Mouse (Mus musculus) stomach, embryonic 16.5 days (tissue): Measurements from ENCODE around the gene Tspan18. TPM values are rescaled to one million over a fixed set of nuclear protein-coding genes. Genes with fewer than 3 reads are reported as not detected.

Source experiments
- ATAC-seq: fragments of 200-750 bp; cut with Nextera tagmentation; 2 replicates; pipeline ENCODE4 v1.8.0; 2017; ENCODE audit warnings: moderate number of reproducible peaks, moderate TSS enrichment; ENCODE audit not compliant: insufficient read depth, low FRiP score
- H3K27ac ChIP-seq: fragments of 300-500 bp; sonication (generic); 2 replicates; pipeline ENCODE4 v1.5.1; 2014; ENCODE audit warnings: low read length
- H3K27me3 ChIP-seq: fragments of 300-500 bp; sonication (generic); 2 replicates; pipeline ENCODE4 v1.6.1; 2014; ENCODE audit warnings: low read length, control low read depth, mixed read lengths; ENCODE audit not compliant: control insufficient read depth, insufficient read depth
- H3K36me3 ChIP-seq: fragments of 300-500 bp; sonication (generic); 2 replicates; pipeline ENCODE4 v1.6.1; 2014; ENCODE audit warnings: low read length; ENCODE audit not compliant: control insufficient read depth, insufficient read depth
- H3K4me1 ChIP-seq: fragments of 300-500 bp; sonication (generic); 2 replicates; pipeline ENCODE4 v1.6.1; 2014; ENCODE audit warnings: low read length, control low read depth, mixed read lengths; ENCODE audit not compliant: control insufficient read depth, insufficient read depth
- H3K4me2 ChIP-seq: fragments of 300-500 bp; sonication (generic); 2 replicates; pipeline ENCODE4 v1.6.1; 2014; ENCODE audit warnings: low read depth, low read length, mixed read lengths
- H3K4me3 ChIP-seq: fragments of 300-500 bp; sonication (generic); replicated peaks from 2 replicates; pipeline ENCODE4 v1.5.1; 2014; ENCODE audit warnings: mild to moderate bottlenecking, low read length
- H3K9ac ChIP-seq: fragments of 300-500 bp; sonication (generic); 2 replicates; pipeline ENCODE4 v1.6.1; 2014; ENCODE audit warnings: low read length
- H3K9me3 ChIP-seq: fragments of 300-500 bp; sonication (generic); replicated peaks from 2 replicates; pipeline ENCODE4 v1.6.1; 2016; ENCODE audit warnings: low read length, control low read depth; ENCODE audit not compliant: control insufficient read depth
- WGBS: fragments of 180-500 bp; shearing (Covaris S2); extraction: QIAGEN DNeasy Blood & Tissue Kit; methylation state at CpG from one replicate; pipeline ENCODE4 v1.1.7; 2014; 5-methylcytosine and 5-hydroxymethylcytosine counted together
- polyA plus RNA-seq: library from polyadenylated mRNA; unstranded; fragments of >200 nt; fragmentation: Nextera tagmentation; extraction: Ambion mirVana; gene quantifications from 2 replicates; pipeline ENCODE4 v1.2.1, GENCODE M21; 2015

The Tspan18 gene
- polyA plus RNA-seq, 1 experiment from 2014 or later, result 15.3 TPM

DNA sequence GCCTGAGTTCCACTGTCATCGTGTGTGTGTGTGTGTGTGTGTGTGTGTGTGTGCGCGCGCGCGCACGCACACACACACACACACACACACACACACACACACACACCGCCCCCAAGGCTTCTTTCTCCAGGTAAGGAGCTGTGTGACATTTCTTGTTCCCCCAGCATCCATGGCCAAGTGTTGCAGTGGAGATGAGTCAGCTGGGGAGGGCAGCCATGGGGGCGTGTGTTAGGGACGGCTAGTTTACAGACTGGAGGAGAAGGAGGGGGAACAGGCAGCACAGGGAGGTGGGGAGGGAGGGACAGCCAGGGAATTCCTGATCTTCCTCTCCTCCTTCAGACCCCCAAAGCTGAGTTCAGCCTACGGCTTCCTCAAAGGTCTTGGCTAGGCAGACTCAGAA, 151.4 kb downstream of the Tspan18 start:
- WGBS, result 74% methylated on average over 11 of the region's 11 CpGs

DNA sequence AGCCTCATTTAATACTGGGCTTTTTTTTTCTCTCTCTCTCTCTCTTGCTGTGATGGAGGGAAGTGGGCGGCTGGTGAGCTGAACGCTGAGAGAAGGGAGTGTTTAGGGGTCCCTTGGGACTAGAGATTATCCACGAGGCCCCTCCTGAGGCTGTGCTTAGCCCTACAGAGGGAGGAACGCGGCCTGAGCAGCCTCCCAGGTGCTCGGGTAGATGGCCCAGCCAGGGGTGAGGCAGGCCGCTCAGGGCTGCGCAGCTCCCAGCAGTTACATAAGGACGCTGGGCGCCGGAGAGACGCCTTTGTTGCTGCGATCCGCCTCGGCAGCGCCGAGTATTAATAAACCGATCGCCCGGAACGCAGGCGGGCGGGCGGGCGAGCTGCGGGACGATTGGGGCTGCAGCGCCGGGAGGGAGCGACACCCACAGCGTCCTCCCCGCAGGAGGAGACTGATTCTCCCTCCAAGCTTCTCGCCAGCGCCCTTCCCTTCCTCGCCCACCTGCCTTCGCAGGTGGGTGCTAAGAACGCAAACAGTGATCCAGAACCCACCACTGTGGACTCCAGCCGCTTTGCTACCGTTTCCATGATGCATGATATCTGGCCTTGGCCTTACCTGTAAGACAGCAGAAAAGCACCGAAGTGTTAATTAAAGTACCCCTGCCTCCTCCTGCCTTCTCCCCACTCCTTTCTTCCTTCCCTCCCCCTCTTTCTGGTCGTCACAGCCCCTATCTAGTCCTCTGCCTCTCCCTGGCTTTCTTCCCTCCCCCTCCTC, 154.0 kb downstream of the Tspan18 start:
- H3K4me3 ChIP-seq, result peak overlapping the region; percentile 34
- H3K27ac ChIP-seq, result no peak overlapping the region
- 3% methylated on average over 40 of the region's 41 CpGs for WGBS
- no peaks in the 10 kb centered on the region for H3K9me3 ChIP-seq
- peak overlapping the region; percentile 65 for H3K9ac ChIP-seq
- no peak for ATAC-seq
- no peaks in the 10 kb centered on the region for H3K36me3 ChIP-seq
- H3K27me3 ChIP-seq, result no peaks in the 10 kb centered on the region; the same call in 1 of the 2 replicates
- H3K4me1 ChIP-seq, result peaks cover 27% of the 10 kb centered on the region
- peak overlapping the region; percentile 48 for H3K4me2 ChIP-seq

More for the DNA sequence above, 151.4 kb downstream of the Tspan18 start:
- Histone ChIP-seq H3K27ac (no peak overlapping the region), H3K4me3 (no peak overlapping the region), H3K36me3 (no peaks in the 10 kb centered on the region), H3K27me3 (no peaks in the 10 kb centered on the region; the same call in 1 of the 2 replicates), H3K4me1 (peaks cover 10% of the 10 kb centered on the region), H3K9me3 (no peaks in the 10 kb centered on the region), H3K4me2 (no peak overlapping the region), H3K9ac (no peak overlapping the region)
- ATAC-seq, result no peak

DNA sequence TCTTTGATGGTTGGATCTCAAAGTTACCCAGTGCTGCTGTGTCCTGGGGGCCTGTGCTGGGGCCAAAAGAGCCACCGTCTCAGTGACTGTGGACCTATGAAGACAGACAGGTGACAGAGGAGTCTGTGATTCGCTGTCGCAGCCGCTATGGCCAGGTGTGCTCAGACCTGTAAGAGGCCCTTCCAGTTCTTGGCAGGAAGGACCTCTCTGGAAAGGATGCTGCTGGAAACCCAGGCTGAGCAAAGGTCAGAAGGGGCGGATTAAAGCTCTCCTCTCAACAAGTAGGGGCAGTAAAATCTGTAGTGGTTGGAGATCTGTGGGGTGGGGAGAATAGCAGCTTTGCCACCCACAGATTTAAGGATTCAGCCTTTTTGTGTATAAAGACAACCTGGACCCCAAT, 154.7 kb downstream of the Tspan18 start:
- no peaks in the 10 kb centered on the region for H3K9me3 ChIP-seq
- no peak overlapping the region for H3K4me3 ChIP-seq
- peaks cover 32% of the 10 kb centered on the region for H3K4me1 ChIP-seq
- no peak overlapping the region for H3K4me2 ChIP-seq
- no peaks in the 10 kb centered on the region; the same call in 1 of the 2 replicates for H3K27me3 ChIP-seq
- WGBS, result 75% methylated on average over 5 of the region's 5 CpGs
- H3K36me3 ChIP-seq, result no peaks in the 10 kb centered on the region
- no peak for ATAC-seq
- no peak overlapping the region for H3K27ac ChIP-seq
- H3K9ac ChIP-seq, result peak overlapping the region; percentile 65; the same call in 1 of the 2 replicates

DNA sequence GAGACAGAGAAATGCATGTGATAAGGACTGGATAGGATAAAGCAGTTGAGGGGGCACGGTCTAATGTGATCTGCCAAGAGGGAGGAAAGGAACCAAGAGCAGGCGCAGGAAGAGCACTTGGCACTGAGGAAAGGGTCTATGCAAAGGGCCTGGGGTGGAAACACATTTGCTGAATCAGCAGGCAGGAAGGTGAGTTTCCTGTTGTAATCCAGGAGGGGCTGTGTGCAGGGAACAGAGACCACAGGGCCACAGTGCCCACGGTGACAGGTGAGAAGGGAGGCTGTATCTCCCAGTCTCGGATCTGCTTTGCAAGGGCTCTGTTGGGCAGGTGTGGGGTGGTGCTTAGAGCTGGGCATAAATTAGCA, 156.0 kb downstream of the Tspan18 start:
- H3K9me3 ChIP-seq, result no peaks in the 10 kb centered on the region
- H3K27me3 ChIP-seq, result no peaks in the 10 kb centered on the region; the same call in 1 of the 2 replicates
- no peaks in the 10 kb centered on the region for H3K36me3 ChIP-seq
- no peak overlapping the region for H3K4me3 ChIP-seq
- no peak overlapping the region for H3K4me2 ChIP-seq
- no peak for ATAC-seq
- H3K27ac ChIP-seq, result no peak overlapping the region
- 82% methylated on average over 4 of the region's 4 CpGs for WGBS
- no peak overlapping the region for H3K9ac ChIP-seq
- H3K4me1 ChIP-seq, result peaks cover 37% of the 10 kb centered on the region

DNA sequence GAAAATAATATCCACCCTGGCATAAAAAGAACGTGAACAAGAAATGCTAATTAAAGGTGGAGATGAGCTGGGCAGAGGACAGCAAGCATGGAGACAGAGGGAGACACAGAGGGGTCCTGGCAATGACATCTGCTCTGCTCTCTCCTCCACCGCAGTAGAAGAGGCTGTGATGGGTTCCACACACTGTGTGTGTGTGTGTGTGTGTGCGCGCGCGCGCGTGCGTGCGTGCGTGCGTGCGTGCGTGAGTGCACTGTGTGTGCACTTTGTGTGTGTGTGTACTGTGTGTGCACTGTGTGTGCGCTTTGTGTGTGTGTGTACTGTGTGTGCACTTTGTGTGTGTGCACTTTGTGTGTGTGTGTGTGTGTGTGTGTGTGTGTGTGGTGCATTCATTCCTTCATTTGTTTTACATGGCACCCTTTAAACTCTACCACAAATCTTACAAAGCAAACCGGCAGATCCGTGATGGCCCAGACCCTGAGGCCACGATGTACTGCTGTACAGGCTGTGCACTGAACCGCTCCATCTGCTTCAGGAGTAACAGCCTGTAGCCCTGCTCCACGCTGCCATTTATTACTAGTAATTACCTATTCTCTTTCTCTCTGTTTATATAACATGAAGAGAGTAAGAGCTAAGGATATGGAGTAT, 156.5 kb downstream of the Tspan18 start:
- no peak overlapping the region for H3K27ac ChIP-seq
- ATAC-seq, result no peak
- no peak overlapping the region for H3K4me3 ChIP-seq
- H3K9ac ChIP-seq, result no peak overlapping the region
- WGBS, result 80% methylated on average over 20 of the region's 20 CpGs
- H3K4me2 ChIP-seq, result no peak overlapping the region
- no peaks in the 10 kb centered on the region for H3K36me3 ChIP-seq
- H3K4me1 ChIP-seq, result peaks cover 32% of the 10 kb centered on the region
- no peaks in the 10 kb centered on the region for H3K9me3 ChIP-seq
- H3K27me3 ChIP-seq, result no peaks in the 10 kb centered on the region; the same call in 1 of the 2 replicates

DNA sequence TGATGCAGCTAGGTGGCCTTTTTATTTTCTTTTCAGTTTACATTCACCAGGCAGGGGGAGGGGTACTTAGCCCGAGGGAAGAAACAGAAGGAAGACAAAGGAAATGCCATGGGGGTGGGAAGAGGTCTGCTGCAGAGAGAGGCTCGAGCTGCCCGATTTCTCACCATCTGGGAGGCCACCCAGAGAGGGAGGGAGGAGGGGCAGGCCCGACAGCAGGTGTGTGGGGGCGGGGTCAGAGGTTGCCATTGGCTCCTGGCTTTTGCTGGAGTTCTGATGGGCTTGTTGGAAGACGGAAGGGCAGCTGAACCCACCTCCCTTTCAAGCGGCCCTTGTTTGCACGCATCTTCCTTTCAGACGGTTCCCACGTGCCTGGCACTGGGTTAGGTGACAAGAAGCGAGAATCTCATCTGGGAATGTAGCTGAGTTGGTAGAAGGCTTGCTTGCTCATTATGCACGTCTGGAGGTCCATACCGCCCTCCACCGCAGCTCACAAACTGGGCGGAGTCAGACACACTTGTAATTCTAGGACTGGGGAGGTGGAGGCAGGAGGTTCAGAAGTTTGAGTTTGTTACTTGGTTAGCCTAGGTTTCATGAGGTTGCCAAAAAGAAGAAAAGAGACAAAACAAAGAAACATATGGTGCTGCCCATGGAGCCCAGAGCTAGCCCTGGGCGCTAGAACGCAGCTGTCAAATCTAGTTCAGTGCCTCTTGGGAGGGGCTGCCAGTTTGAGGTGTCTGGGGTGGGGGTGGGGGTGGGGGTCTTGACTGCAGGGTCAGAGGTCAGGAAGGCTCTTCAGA, 157.2 kb downstream of the Tspan18 start:
- no peaks in the 10 kb centered on the region; the same call in 1 of the 2 replicates for H3K27me3 ChIP-seq
- peaks cover 35% of the 10 kb centered on the region for H3K4me1 ChIP-seq
- peak overlapping the region; percentile 33 for H3K4me2 ChIP-seq
- H3K27ac ChIP-seq, result no peak overlapping the region
- H3K36me3 ChIP-seq, result no peaks in the 10 kb centered on the region
- ATAC-seq, result peak; percentile 41; the same call in 1 of the 2 replicates
- 10% methylated on average over 17 of the region's 17 CpGs for WGBS
- H3K9me3 ChIP-seq, result no peaks in the 10 kb centered on the region
- H3K9ac ChIP-seq, result peak overlapping the region; percentile 36; the same call in 1 of the 2 replicates
- peak overlapping the region; percentile 15 for H3K4me3 ChIP-seq

DNA sequence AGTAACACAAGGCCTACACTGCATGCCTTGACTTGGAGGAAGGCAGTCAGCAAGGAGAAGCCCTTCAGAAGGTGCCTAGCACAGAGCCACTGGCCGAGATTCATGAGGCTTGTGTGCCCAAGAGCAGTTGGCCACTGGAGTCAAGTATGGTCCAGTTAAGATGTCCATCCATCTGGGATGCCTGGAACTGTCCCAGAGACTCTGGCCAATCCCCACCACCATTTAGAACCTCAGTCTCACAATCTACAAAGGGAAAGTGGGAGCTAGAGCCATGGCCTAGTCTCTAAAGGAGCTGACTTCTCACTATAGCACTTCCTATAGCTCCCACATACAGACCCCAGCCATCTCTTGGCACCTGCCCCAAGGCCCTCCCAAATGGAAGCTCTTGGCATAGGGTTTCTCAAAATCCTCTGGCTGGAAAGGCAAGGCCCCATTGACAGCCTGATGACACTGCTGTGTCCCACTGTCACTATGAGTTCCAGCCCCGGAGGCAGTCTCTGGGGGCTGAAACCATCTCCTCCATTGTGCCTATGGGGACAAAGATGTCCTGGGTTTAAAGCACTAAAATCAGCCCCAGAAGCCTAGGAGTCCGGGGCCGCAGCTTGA, 158.0 kb downstream of the Tspan18 start:
- Histone ChIP-seq H3K27ac (0 out of 2 replicates have a peak overlapping the region, but pooled peaks have one; percentile 8), H3K9ac (peak overlapping the region; percentile 36; the same call in 1 of the 2 replicates), H3K4me3 (no peak overlapping the region), H3K4me2 (peak overlapping the region; percentile 33; the same call in 1 of the 2 replicates), H3K36me3 (no peaks in the 10 kb centered on the region), H3K4me1 (peaks cover 35% of the 10 kb centered on the region), H3K9me3 (no peaks in the 10 kb centered on the region), H3K27me3 (no peaks in the 10 kb centered on the region; the same call in 1 of the 2 replicates)
- ATAC-seq, result no peak
- WGBS, result 37% methylated on average over 4 of the region's 4 CpGs

DNA sequence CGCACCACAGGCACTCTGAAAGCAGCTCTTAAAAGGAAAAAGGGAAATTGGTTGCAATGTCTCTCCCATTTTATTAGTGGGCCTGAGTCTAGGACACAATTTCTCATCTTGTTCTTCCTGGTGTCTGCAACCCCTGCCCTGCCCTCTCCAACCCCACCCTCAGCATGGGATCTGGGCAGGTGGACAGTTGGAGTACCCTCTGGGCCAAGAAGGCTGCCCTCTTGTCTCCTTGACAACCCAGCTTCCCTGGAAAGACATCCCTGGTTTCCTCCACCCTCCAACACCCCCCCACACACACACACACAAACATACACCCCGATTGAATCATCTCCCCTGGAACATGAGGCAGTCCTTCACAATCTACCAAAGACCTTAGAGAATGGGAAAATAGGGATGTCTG, 158.6 kb downstream of the Tspan18 start:
- ATAC-seq, result no peak
- Histone ChIP-seq H3K4me2 (no peak overlapping the region), H3K4me3 (no peak overlapping the region), H3K27me3 (no peaks in the 10 kb centered on the region; the same call in 1 of the 2 replicates), H3K9ac (no peak overlapping the region), H3K4me1 (peaks cover 35% of the 10 kb centered on the region), H3K36me3 (no peaks in the 10 kb centered on the region), H3K9me3 (no peaks in the 10 kb centered on the region), H3K27ac (0 out of 2 replicates have a peak overlapping the region, but pooled peaks have one; percentile 8)
- WGBS, result 63% methylated on average over 2 of the region's 2 CpGs
